Mouse (Mus musculus) myocyte (in vitro differentiated cells): ENCODE results near the gene Igfals. TPM values are rescaled to one million over a fixed set of nuclear protein-coding genes. Genes with fewer than 3 reads are reported as not detected.

Experiments used
- H3K27me3 ChIP-seq: one replicate; pipeline ENCODE4 v1.6.1; 2011; ENCODE audit not compliant: control insufficient read depth, insufficient read depth, insufficient read length
- H3K36me3 ChIP-seq: one replicate; pipeline ENCODE4 v1.6.1; 2011; ENCODE audit not compliant: control insufficient read depth, insufficient read depth
- H3K4me2 ChIP-seq: one replicate; pipeline ENCODE4 v1.6.1; 2011; ENCODE audit warnings: low read depth, control low read depth
- H3K4me3 ChIP-seq: one replicate; pipeline ENCODE4 v1.5.1; 2011; ENCODE audit warnings: mild to moderate bottlenecking, control low read depth, moderate library complexity
- H3K79me2 ChIP-seq: one replicate; pipeline ENCODE4 v1.6.1; 2011; ENCODE audit not compliant: control insufficient read depth, insufficient read depth
- H3ac ChIP-seq: one replicate; pipeline ENCODE4 v1.6.1; 2011; ENCODE audit not compliant: control insufficient read depth, insufficient read length
- CEBPB ChIP-seq: IDR thresholded peaks from 2 replicates; pipeline ENCODE4 v1.6.1; 2011; ENCODE audit warnings: mild to moderate bottlenecking, moderate library complexity; ENCODE audit not compliant: poor library complexity, insufficient read depth, severe bottlenecking
- E2F4 ChIP-seq: IDR thresholded peaks from one replicate; pipeline ENCODE4 v1.6.1; 2011; ENCODE audit warnings: mild to moderate bottlenecking, control low read depth, moderate library complexity; ENCODE audit not compliant: insufficient read depth
- MAX ChIP-seq: IDR thresholded peaks from one replicate; pipeline ENCODE4 v1.6.1; 2011; ENCODE audit warnings: low read depth, mild to moderate bottlenecking, control low read depth
- MYOD1 ChIP-seq, 3 experiments: IDR thresholded peaks; one replicate each; pipeline ENCODE4 v1.6.1; 2011; ENCODE audit warnings: control low read depth in 2 of 3, low read depth in 2 of 3, mild to moderate bottlenecking in 2 of 3, moderate library complexity in 1 of 3; ENCODE audit not compliant: insufficient read length in 2 of 3, control insufficient read depth in 1 of 3
- MYOG ChIP-seq, 3 experiments: IDR thresholded peaks; one replicate each; pipeline ENCODE4 v1.6.1; 2011; ENCODE audit warnings: control low read depth in 2 of 3, low read depth in 2 of 3, mild to moderate bottlenecking in 2 of 3; ENCODE audit not compliant: insufficient read length in 2 of 3, control insufficient read depth in 1 of 3, insufficient read depth in 1 of 3
- POLR2A ChIP-seq: IDR thresholded peaks from one replicate; pipeline ENCODE4 v1.6.1; 2011; ENCODE audit warnings: low read depth, mild to moderate bottlenecking, control low read depth, moderate library complexity; ENCODE audit not compliant: insufficient read length
- POLR2AphosphoS2 ChIP-seq: IDR thresholded peaks from one replicate; pipeline ENCODE4 v1.6.1; 2011; ENCODE audit warnings: low read depth, control low read depth; ENCODE audit not compliant: insufficient read length
- REST ChIP-seq: IDR thresholded peaks from one replicate; pipeline ENCODE4 v1.6.1; 2011; ENCODE audit warnings: mild to moderate bottlenecking, control low read depth, moderate library complexity; ENCODE audit not compliant: insufficient read depth, insufficient read length
- SRF ChIP-seq: IDR thresholded peaks from one replicate; pipeline ENCODE4 v1.6.1; 2011; ENCODE audit warnings: low read depth; ENCODE audit not compliant: control insufficient read depth, insufficient read length
- TCF12 ChIP-seq: IDR thresholded peaks from one replicate; pipeline ENCODE4 v1.6.1; 2011; ENCODE audit warnings: mild to moderate bottlenecking, control low read depth; ENCODE audit not compliant: poor library complexity, insufficient read depth, severe bottlenecking
- TCF3 ChIP-seq: IDR thresholded peaks from one replicate; pipeline ENCODE4 v1.6.1; 2011; ENCODE audit warnings: low read depth, control low read depth; ENCODE audit not compliant: insufficient read length
- USF1 ChIP-seq: IDR thresholded peaks from one replicate; pipeline ENCODE4 v1.6.1; 2011; ENCODE audit warnings: low read depth, mild to moderate bottlenecking, control low read depth, moderate library complexity
- polyA plus RNA-seq: library from polyadenylated mRNA; unstranded; fragments of >200 nt; fragmentation: generic; extraction: Trizol; gene quantifications from one replicate; pipeline ENCODE4 v1.2.1, GENCODE M21; 2012; ENCODE audit warnings: missing spikeins

Gene Igfals
- polyA plus RNA-seq, 1 experiment = not detected

- peak overlapping the region; percentile 70 for H3K4me3 ChIP-seq
- TF ChIP-seq POLR2AphosphoS2 = peak; percentile 70
- TF ChIP-seq E2F4 = no peak
- TF ChIP-seq REST = no peak
- TF ChIP-seq MYOG (IDR thresholded peaks at IDR 0.05; ENCODE audit: control insufficient read depth in 1 of 3, insufficient read depth in 1 of 3, insufficient read length in 2 of 3, low read depth in 2 of 3) = no peak
- TF ChIP-seq MYOD1 (IDR thresholded peaks at IDR 0.05; ENCODE audit: control insufficient read depth in 1 of 3, insufficient read length in 2 of 3, low read depth in 2 of 3) = no peak
- no peak for TF ChIP-seq MAX
- no peak for TF ChIP-seq USF1
- H3K4me2 ChIP-seq = peak overlapping the region; percentile 94
- H3ac ChIP-seq = peak overlapping the region; percentile 82
- no peaks in the 10 kb centered on the region for H3K27me3 ChIP-seq
- H3K36me3 ChIP-seq = peaks cover 4% of the 10 kb centered on the region
- H3K79me2 ChIP-seq = peaks cover 6% of the 10 kb centered on the region
These were observed 21.7 kb downstream of the Igfals start for GRCm38 (mm10) chr17:24887291-24888080.

- Histone ChIP-seq H3K4me2 (no peak overlapping the region), H3K4me3 (no peak overlapping the region), H3K36me3 (peaks cover 5% of the 10 kb centered on the region), H3ac (no peak overlapping the region), H3K27me3 (no peaks in the 10 kb centered on the region), H3K79me2 (peaks cover 9% of the 10 kb centered on the region)
- no peak for TF ChIP-seq SRF
- TF ChIP-seq REST = no peak
- peak; percentile 98 for TF ChIP-seq POLR2AphosphoS2
- peak; percentile 39 for TF ChIP-seq POLR2A
- no peak for TF ChIP-seq CEBPB
These were observed 23.1 kb downstream of the Igfals start for GRCm38 (mm10) chr17:24888862-24889261.

GRCm38 (mm10) chr17:24890151-24891092 is 24.6 kb downstream of the Igfals start:
- Histone ChIP-seq H3K79me2 (peaks cover 18% of the 10 kb centered on the region), H3K4me2 (no peak overlapping the region), H3K36me3 (peaks cover 5% of the 10 kb centered on the region), H3K27me3 (no peaks in the 10 kb centered on the region), H3K4me3 (no peak overlapping the region), H3ac (no peak overlapping the region)
- TF ChIP-seq E2F4 = no peak
- no peak for TF ChIP-seq MYOG (IDR thresholded peaks at IDR 0.05; ENCODE audit: control insufficient read depth in 1 of 3, insufficient read depth in 1 of 3, insufficient read length in 2 of 3, low read depth in 2 of 3)
- no peak for TF ChIP-seq REST
- TF ChIP-seq USF1 = no peak
- peak; percentile 86 for TF ChIP-seq POLR2AphosphoS2
- TF ChIP-seq SRF = no peak
- no peak for TF ChIP-seq MYOD1 (IDR thresholded peaks at IDR 0.05; ENCODE audit: control insufficient read depth in 1 of 3, insufficient read length in 2 of 3, low read depth in 2 of 3)
- TF ChIP-seq POLR2A = peak; percentile 34
- TF ChIP-seq CEBPB = no peak
- no peak for TF ChIP-seq MAX
- no peak for TF ChIP-seq TCF3
- TF ChIP-seq TCF12 = no peak

- H3K79me2 ChIP-seq = peaks cover 18% of the 10 kb centered on the region
- H3ac ChIP-seq = no peak overlapping the region
- peaks cover 5% of the 10 kb centered on the region for H3K36me3 ChIP-seq
- TF ChIP-seq E2F4 (no peak), POLR2A (no peak), SRF (no peak), REST (no peak), MYOG (IDR thresholded peaks at IDR 0.05; ENCODE audit: control insufficient read depth in 1 of 3, insufficient read depth in 1 of 3, insufficient read length in 2 of 3, low read depth in 2 of 3) (no peak), POLR2AphosphoS2 (no peak), USF1 (no peak), TCF12 (no peak)
- H3K4me3 ChIP-seq = no peak overlapping the region
- no peaks in the 10 kb centered on the region for H3K27me3 ChIP-seq
- H3K4me2 ChIP-seq = no peak overlapping the region
These were observed 25.5 kb downstream of the Igfals start for GRCm38 (mm10) chr17:24891321-24891720.
